Mouse (Mus musculus) limb, embryonic 13.5 days (tissue): ENCODE results near the gene Trp53tg5. TPM values are rescaled to one million over a fixed set of nuclear protein-coding genes. Genes with fewer than 3 reads are reported as not detected.

ENCODE experiments used
- ATAC-seq: fragments of 200-750 bp; cut with Nextera tagmentation; 2 replicates; pipeline ENCODE4 v1.8.0; 2017; ENCODE audit warnings: low read depth, moderate number of reproducible peaks, moderate TSS enrichment; ENCODE audit not compliant: low FRiP score
- H3K27ac ChIP-seq: fragments of 300-500 bp; sonication (generic); 2 replicates; pipeline ENCODE4 v1.5.1; 2015; ENCODE audit warnings: inconsistent platforms, mild to moderate bottlenecking, moderate library complexity
- H3K27me3 ChIP-seq: fragments of 300-500 bp; sonication (generic); 2 replicates; pipeline ENCODE4 v1.6.1; 2015; ENCODE audit warnings: mild to moderate bottlenecking, inconsistent platforms
- H3K36me3 ChIP-seq: fragments of 300-500 bp; sonication (generic); 2 replicates; pipeline ENCODE4 v1.6.1; 2015; ENCODE audit warnings: inconsistent platforms, mild to moderate bottlenecking, moderate library complexity
- H3K4me1 ChIP-seq: fragments of 300-500 bp; sonication (generic); 2 replicates; pipeline ENCODE4 v1.6.1; 2015; ENCODE audit warnings: inconsistent platforms
- H3K4me2 ChIP-seq: fragments of 300-500 bp; sonication (generic); replicated peaks from 2 replicates; pipeline ENCODE4 v1.6.1; 2015; ENCODE audit warnings: inconsistent platforms, mild to moderate bottlenecking, moderate library complexity
- H3K4me3 ChIP-seq: fragments of 300-500 bp; sonication (generic); 2 replicates; pipeline ENCODE4 v1.5.1; 2015; ENCODE audit warnings: moderate library complexity, mild to moderate bottlenecking, inconsistent platforms
- H3K9ac ChIP-seq: fragments of 300-500 bp; sonication (generic); 2 replicates; pipeline ENCODE4 v1.6.1; 2015; ENCODE audit warnings: mild to moderate bottlenecking, inconsistent platforms
- H3K9me3 ChIP-seq: fragments of 300-500 bp; sonication (generic); 2 replicates; pipeline ENCODE4 v1.6.1; 2016; ENCODE audit warnings: inconsistent platforms
- WGBS: fragments of 180-500 bp; shearing (Covaris S2); methylation state at CpG from one replicate; pipeline ENCODE4 v1.1.7; 2015; 5-methylcytosine and 5-hydroxymethylcytosine counted together
- polyA plus RNA-seq: library from polyadenylated mRNA; unstranded; fragments of >200 nt; fragmentation: Nextera tagmentation; extraction: Ambion mirVana; gene quantifications from 2 replicates; pipeline ENCODE4 v1.2.1, GENCODE M21; 2015

The Trp53tg5 gene
- polyA plus RNA-seq, 1 experiment from 2014 or later, result not detected

- Histone ChIP-seq H3K4me3 (no peak overlapping the region), H3K36me3 (no peaks in the 10 kb centered on the region), H3K4me2 (peak overlapping the region; percentile 47; the same call in 1 of the 2 replicates), H3K27ac (no peak overlapping the region), H3K4me1 (peaks cover 32% of the 10 kb centered on the region), H3K9me3 (no peaks in the 10 kb centered on the region), H3K27me3 (no peaks in the 10 kb centered on the region), H3K9ac (peak overlapping the region; percentile 55)
- ATAC-seq, result no peak
- 78% methylated on average over 1 of the region's 1 CpGs for WGBS
Measured at GRCm38 (mm10) chr2:164456413-164456812, 17.1 kb downstream of the Trp53tg5 start.

GRCm38 (mm10) chr2:164455421-164456190 is 17.9 kb downstream of the Trp53tg5 start:
- H3K36me3 ChIP-seq, result no peaks in the 10 kb centered on the region

GRCm38 (mm10) chr2:164454846-164455245 is 18.7 kb downstream of the Trp53tg5 start:
- Histone ChIP-seq H3K9me3 (no peaks in the 10 kb centered on the region), H3K36me3 (no peaks in the 10 kb centered on the region), H3K27me3 (no peaks in the 10 kb centered on the region), H3K9ac (no peak overlapping the region), H3K4me3 (no peak overlapping the region), H3K4me1 (peaks cover 32% of the 10 kb centered on the region), H3K27ac (no peak overlapping the region), H3K4me2 (no peak overlapping the region)
- WGBS, result 73% methylated on average over 10 of the region's 10 CpGs
- ATAC-seq, result no peak

More at GRCm38 (mm10) chr2:164455421-164456190, 17.9 kb downstream of the Trp53tg5 start:
- H3K4me2 ChIP-seq, result no peak overlapping the region
- no peak overlapping the region for H3K9ac ChIP-seq
- no peak overlapping the region for H3K4me3 ChIP-seq
- H3K4me1 ChIP-seq, result peaks cover 32% of the 10 kb centered on the region
- H3K27ac ChIP-seq, result no peak overlapping the region
- ATAC-seq, result no peak
- H3K27me3 ChIP-seq, result no peaks in the 10 kb centered on the region
- no peaks in the 10 kb centered on the region for H3K9me3 ChIP-seq
- 69% methylated on average over 6 of the region's 6 CpGs for WGBS

- Histone ChIP-seq H3K9me3 (no peaks in the 10 kb centered on the region), H3K27me3 (no peaks in the 10 kb centered on the region), H3K9ac (no peak overlapping the region), H3K36me3 (no peaks in the 10 kb centered on the region), H3K27ac (no peak overlapping the region), H3K4me3 (no peak overlapping the region), H3K4me2 (no peak overlapping the region), H3K4me1 (peaks cover 37% of the 10 kb centered on the region)
- WGBS, result 69% methylated on average over 7 of the region's 7 CpGs
- ATAC-seq, result no peak
Measured at GRCm38 (mm10) chr2:164453887-164454500, 19.5 kb downstream of the Trp53tg5 start.

GRCm38 (mm10) chr2:164453047-164453757 is 20.3 kb downstream of the Trp53tg5 start:
- no peak overlapping the region for H3K9ac ChIP-seq
- 82% methylated on average over 14 of the region's 14 CpGs for WGBS
- no peaks in the 10 kb centered on the region for H3K27me3 ChIP-seq
- no peaks in the 10 kb centered on the region for H3K36me3 ChIP-seq
- no peak overlapping the region for H3K4me2 ChIP-seq
- H3K27ac ChIP-seq, result peak overlapping the region; percentile 15; the same call in 1 of the 2 replicates
- H3K9me3 ChIP-seq, result no peaks in the 10 kb centered on the region
- peaks cover 40% of the 10 kb centered on the region for H3K4me1 ChIP-seq
- ATAC-seq, result no peak
- H3K4me3 ChIP-seq, result no peak overlapping the region

GRCm38 (mm10) chr2:164452000-164452676 is 21.4 kb downstream of the Trp53tg5 start:
- Histone ChIP-seq H3K27ac (peak overlapping the region; percentile 44; the same call in 1 of the 2 replicates), H3K4me2 (peak overlapping the region; percentile 36), H3K4me1 (peaks cover 40% of the 10 kb centered on the region), H3K9me3 (no peaks in the 10 kb centered on the region), H3K27me3 (no peaks in the 10 kb centered on the region), H3K4me3 (no peak overlapping the region), H3K9ac (no peak overlapping the region), H3K36me3 (no peaks in the 10 kb centered on the region)
- WGBS, result 11% methylated on average over 13 of the region's 13 CpGs
- peak; percentile 75 for ATAC-seq

GRCm38 (mm10) chr2:164449341-164450042 is 24.0 kb downstream of the Trp53tg5 start:
- Histone ChIP-seq H3K4me2 (no peak overlapping the region), H3K9ac (no peak overlapping the region), H3K4me3 (no peak overlapping the region), H3K36me3 (no peaks in the 10 kb centered on the region), H3K27me3 (0 out of 2 replicates have a peak, but pooled peaks cover 3% of the 10 kb centered on the region), H3K4me1 (peaks cover 26% of the 10 kb centered on the region), H3K9me3 (no peaks in the 10 kb centered on the region), H3K27ac (no peak overlapping the region)
- WGBS, result 84% methylated on average over 14 of the region's 14 CpGs
- ATAC-seq, result no peak

GRCm38 (mm10) chr2:164448921-164449320 is 24.6 kb downstream of the Trp53tg5 start:
- H3K4me3 ChIP-seq, result no peak overlapping the region
- 0 out of 2 replicates have a peak, but pooled peaks cover 3% of the 10 kb centered on the region for H3K27me3 ChIP-seq
- no peaks in the 10 kb centered on the region for H3K36me3 ChIP-seq
- ATAC-seq, result no peak
- no peak overlapping the region for H3K27ac ChIP-seq
- no peak overlapping the region for H3K9ac ChIP-seq
- 64% methylated on average over 5 of the region's 5 CpGs for WGBS
- no peaks in the 10 kb centered on the region for H3K9me3 ChIP-seq
- H3K4me2 ChIP-seq, result no peak overlapping the region
- peaks cover 26% of the 10 kb centered on the region for H3K4me1 ChIP-seq

GRCm38 (mm10) chr2:164448140-164448539 is 25.4 kb downstream of the Trp53tg5 start:
- ATAC-seq, result no peak
- no peak overlapping the region for H3K4me3 ChIP-seq
- H3K4me2 ChIP-seq, result no peak overlapping the region
- H3K36me3 ChIP-seq, result no peaks in the 10 kb centered on the region
- peaks cover 33% of the 10 kb centered on the region for H3K4me1 ChIP-seq
- 74% methylated on average over 1 of the region's 1 CpGs for WGBS
- H3K9me3 ChIP-seq, result no peaks in the 10 kb centered on the region
- no peak overlapping the region for H3K9ac ChIP-seq
- H3K27me3 ChIP-seq, result 0 out of 2 replicates have a peak, but pooled peaks cover 3% of the 10 kb centered on the region
- H3K27ac ChIP-seq, result no peak overlapping the region

- Histone ChIP-seq H3K9me3 (no peaks in the 10 kb centered on the region), H3K36me3 (no peaks in the 10 kb centered on the region), H3K9ac (no peak overlapping the region), H3K27ac (no peak overlapping the region), H3K4me2 (no peak overlapping the region), H3K4me1 (peaks cover 29% of the 10 kb centered on the region), H3K27me3 (peaks cover 9% of the 10 kb centered on the region; the same call in 1 of the 2 replicates), H3K4me3 (no peak overlapping the region)
- WGBS, result 76% methylated on average over 3 of the region's 3 CpGs
- ATAC-seq, result no peak
Measured at GRCm38 (mm10) chr2:164446086-164446469, 27.4 kb downstream of the Trp53tg5 start.

GRCm38 (mm10) chr2:164445399-164446085 is 28.0 kb downstream of the Trp53tg5 start:
- 77% methylated on average over 3 of the region's 3 CpGs for WGBS
- Histone ChIP-seq H3K9me3 (no peaks in the 10 kb centered on the region), H3K36me3 (no peaks in the 10 kb centered on the region), H3K4me3 (no peak overlapping the region), H3K4me2 (no peak overlapping the region), H3K9ac (no peak overlapping the region), H3K27me3 (peaks cover 10% of the 10 kb centered on the region; the same call in 1 of the 2 replicates), H3K4me1 (peaks cover 35% of the 10 kb centered on the region), H3K27ac (no peak overlapping the region)
- ATAC-seq, result no peak
